Mouse (Mus musculus) heart, postnatal 0 days (tissue): ENCODE measurements around the gene Cysltr1.

Experiments used
- CTCF ChIP-seq: IDR thresholded peaks from 2 replicates; pipeline ENCODE4 v1.5.1; 2016; ENCODE audit warnings: antibody characterized with exemption, control low read depth, low read depth
- EP300 ChIP-seq: IDR thresholded peaks from 2 replicates; pipeline ENCODE4 v1.6.1; 2016; ENCODE audit warnings: antibody characterized with exemption, low read depth

DNA sequence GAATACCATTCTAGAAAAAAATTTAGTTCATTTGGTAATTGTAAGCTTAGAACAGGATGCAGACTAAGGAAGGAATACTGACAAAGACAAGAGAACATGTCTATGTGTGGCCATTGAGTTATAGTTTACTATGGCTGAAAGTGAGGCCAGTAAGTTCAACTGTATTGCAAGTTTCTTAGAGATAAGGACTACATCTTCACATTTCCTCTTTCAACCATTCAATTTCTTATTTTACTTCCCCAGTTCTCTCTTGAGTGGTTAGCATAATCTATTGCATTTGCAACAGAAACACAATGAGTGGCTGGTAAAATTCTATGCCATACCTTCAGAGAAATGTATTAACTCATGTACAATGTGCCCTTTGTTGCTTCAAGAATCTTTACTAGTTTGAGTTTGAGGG is 9.6 kb downstream of the Cysltr1 start:
- TF ChIP-seq EP300 (no peak), CTCF (no peak)
